Mouse (Mus musculus) c-Kit-positive CD71-positive TER-119-positive erythroid progenitor cells, embryonic 14.5 days (primary cell): ENCODE data around the gene Ttc32.

Experiments used
- DNase-seq: peaks from one replicate; pipeline ENCODE4 v3.0.0-alpha.2; 2013; ENCODE audit warnings: low spot score

The Ttc32 gene

GRCm38 (mm10) chr12:9046674-9047073, 16.9 kb downstream of the Ttc32 start:
- no peak for DNase-seq

DNA sequence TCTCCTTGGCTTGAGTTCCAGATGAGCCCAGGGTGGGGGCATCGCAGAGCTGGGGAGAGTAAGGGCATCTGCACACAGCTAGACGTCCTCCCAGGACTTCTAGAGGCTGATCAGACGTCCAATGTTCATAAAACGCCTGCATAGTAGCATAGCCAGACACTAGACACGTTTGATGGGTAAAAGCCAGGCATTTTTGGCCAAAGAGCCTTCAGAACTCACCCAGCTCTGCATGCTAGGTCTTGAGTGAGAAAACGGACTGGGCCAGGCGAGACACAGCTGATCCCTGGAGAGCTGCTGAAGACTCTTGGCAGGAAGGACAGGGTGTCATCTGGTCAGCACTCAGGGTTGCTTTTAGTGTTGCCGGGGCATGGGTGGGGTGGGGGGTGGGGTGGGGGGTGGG, 18.3 kb downstream of the Ttc32 start:
- DNase-seq = no peak

DNA sequence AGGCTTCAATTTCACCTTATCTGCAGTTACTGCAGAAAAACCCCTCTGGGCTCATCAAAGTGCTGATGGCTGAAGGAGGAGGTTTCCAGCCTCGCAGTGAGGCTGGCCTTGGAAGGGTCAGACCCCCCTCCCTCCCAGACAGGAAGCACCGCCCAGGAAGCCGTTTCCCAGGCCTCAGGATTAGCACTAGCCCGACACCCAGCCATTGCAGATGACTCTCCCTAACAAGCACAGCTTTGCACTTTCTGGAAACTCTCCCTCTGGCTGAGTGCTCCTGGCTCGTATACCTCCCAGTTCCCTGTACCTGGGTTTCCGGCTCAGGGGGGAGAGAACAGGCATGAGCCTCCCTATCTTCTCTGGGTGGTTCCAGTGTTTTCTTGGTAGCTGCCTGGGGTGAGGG, 21.0 kb downstream of the Ttc32 start:
- DNase-seq = no peak

DNA sequence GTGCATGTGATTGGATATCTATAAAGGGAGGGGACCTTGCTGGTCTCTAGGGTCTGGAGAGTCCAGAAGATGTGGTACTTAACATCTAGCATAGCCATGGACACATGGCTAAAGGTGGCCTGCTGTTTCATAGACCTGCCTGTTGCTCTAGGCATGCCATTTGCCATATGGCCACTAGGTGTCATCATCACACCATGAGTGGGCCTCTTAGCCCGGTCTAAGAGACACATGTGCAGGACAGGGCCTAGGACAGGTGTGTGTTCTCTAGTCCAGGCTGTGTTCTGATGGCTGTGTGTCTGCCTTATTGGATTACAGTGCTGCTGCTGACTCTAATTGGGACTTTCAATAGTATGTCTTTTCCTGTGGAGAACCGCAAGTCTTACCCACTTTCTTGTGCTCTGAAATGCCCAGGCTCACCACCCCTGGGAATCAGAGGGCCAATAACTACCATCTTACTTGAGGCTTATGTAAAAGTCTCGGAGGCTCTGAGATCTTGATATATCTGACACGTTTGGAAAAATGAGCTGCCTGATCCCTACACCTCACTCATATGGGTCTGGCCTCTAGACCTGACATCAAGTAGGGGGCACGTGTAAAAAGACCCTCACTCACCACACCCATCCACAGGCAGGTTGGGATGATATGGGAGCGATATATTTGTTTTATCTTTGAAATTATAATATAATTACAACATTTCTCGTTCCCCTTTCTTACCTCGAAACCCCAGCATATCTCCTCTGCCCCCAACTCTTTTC, 22.5 kb downstream of the Ttc32 start:
- peak; percentile 64 for DNase-seq

- no peak for DNase-seq
These were observed 23.5 kb downstream of the Ttc32 start for GRCm38 (mm10) chr12:9053345-9053744.

- no peak for DNase-seq
These were observed 24.2 kb downstream of the Ttc32 start for GRCm38 (mm10) chr12:9054012-9054411.

DNA sequence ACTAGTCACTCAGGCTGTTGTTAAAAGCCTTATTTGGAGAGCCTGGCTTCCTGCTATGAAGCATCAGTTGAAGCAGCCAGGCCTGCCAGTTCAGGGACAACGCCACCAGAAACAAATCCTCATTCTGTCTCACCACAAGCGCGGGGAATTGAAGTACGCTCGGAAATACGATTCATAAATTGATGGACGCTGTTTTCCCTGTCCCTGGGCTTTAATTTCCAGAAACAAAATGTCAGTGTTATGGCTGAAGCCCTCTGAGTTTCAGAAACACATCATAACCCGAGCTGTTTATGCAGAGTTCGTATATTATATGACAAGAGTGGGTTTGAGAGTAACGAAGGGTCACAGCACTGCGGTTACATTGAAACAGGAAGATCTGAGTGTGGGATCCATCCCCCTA, 25.5 kb downstream of the Ttc32 start:
- no peak for DNase-seq

GRCm38 (mm10) chr12:9059502-9059901, 29.7 kb downstream of the Ttc32 start:
- DNase-seq = no peak

DNA sequence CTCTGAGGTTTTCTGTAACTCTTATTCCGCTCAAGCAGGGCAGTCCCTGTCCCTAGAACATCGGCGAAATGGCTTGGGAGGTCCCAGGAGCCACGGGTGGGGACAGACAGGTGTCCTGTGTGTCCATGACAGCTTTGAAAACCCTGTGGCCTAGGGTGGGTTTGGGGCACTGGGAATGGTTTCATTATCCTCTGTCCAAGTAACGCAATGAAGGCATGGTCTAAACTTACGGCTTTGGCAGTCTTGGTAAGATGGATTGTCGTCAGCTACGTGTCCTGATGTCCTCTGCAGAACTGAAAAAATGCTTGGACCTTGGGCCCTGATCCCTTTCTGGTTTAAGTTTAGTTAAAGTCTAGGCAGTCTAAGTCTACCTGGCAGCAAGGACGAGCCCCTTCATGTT, 30.2 kb downstream of the Ttc32 start:
- DNase-seq = no peak

- no peak for DNase-seq
These were observed 33.8 kb downstream of the Ttc32 start for GRCm38 (mm10) chr12:9063611-9064010.

DNA sequence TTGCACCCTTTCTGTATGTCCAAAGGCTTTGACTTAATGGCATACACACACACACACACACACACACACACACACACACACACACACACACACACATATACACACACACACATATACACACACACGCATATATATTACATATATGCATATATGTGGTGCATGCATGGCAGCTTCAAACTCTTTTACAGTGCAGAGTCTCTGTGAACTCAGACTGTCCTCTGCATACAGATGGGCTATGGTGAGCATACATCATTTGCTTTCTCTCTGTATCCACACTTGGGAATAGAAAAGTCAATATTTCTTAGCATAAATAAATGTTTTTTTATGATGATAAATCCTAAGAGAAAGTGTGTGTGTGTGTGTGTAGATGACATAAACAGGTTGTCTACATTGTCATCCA, 41.3 kb downstream of the Ttc32 start:
- DNase-seq = no peak

- DNase-seq = no peak
These were observed 41.7 kb downstream of the Ttc32 start for GRCm38 (mm10) chr12:9071493-9071892.

- DNase-seq = no peak
These were observed 47.8 kb downstream of the Ttc32 start for GRCm38 (mm10) chr12:9077554-9078125.

- no peak for DNase-seq
These were observed 60.4 kb downstream of the Ttc32 start for GRCm38 (mm10) chr12:9090226-9090625.
